Mouse (Mus musculus) liver, embryonic 11.5 days (tissue): ENCODE measurements around the gene Klkb1. TPM values are rescaled to one million over a fixed set of nuclear protein-coding genes. Genes with fewer than 3 reads are reported as not detected.
A peak's percentile ranks its signal among the peaks of the same experiment; 100 is the strongest.
"Not testable (repeated sequence)": the region's sequence is repeated elsewhere in the genome, so short reads cannot be mapped to it uniquely, and the experiment has no call there.

Experiments
- ATAC-seq: fragments of 200-750 bp; cut with Nextera tagmentation; replicated peaks from 2 replicates; pipeline ENCODE4 v1.8.0; 2017; ENCODE audit warnings: moderate number of reproducible peaks, mild to moderate bottlenecking, moderate TSS enrichment, moderate library complexity; ENCODE audit not compliant: low FRiP score
- DNase-seq: peaks from one replicate; pipeline ENCODE4 v3.0.0-alpha.2; 2017; ENCODE audit warnings: low spot score
- H3K27ac ChIP-seq: fragments of 300-500 bp; sonication (generic); 2 replicates; pipeline ENCODE4 v1.5.1; 2014; ENCODE audit warnings: mild to moderate bottlenecking, low read depth, low read length, control low read depth
- H3K27me3 ChIP-seq: fragments of 300-500 bp; sonication (generic); replicated peaks from 2 replicates; pipeline ENCODE4 v1.6.1; 2014; ENCODE audit warnings: low read length, mixed read lengths; ENCODE audit not compliant: control insufficient read depth, insufficient read depth
- H3K36me3 ChIP-seq: fragments of 300-500 bp; sonication (generic); 2 replicates; pipeline ENCODE4 v1.6.1; 2014; ENCODE audit warnings: mild to moderate bottlenecking, low read length, moderate library complexity, mixed read lengths; ENCODE audit not compliant: control insufficient read depth, insufficient read depth
- H3K4me1 ChIP-seq: fragments of 300-500 bp; sonication (generic); replicated peaks from 2 replicates; pipeline ENCODE4 v1.6.1; 2014; ENCODE audit warnings: low read length, mixed read lengths; ENCODE audit not compliant: control insufficient read depth, insufficient read depth
- H3K4me2 ChIP-seq: fragments of 300-500 bp; sonication (generic); 2 replicates; pipeline ENCODE4 v1.6.1; 2014; ENCODE audit warnings: mild to moderate bottlenecking, control low read depth, moderate library complexity
- H3K4me3 ChIP-seq: fragments of 300-500 bp; sonication (generic); 2 replicates; pipeline ENCODE4 v1.5.1; 2014; ENCODE audit warnings: low read depth, low read length, control low read depth
- H3K9ac ChIP-seq: fragments of 300-500 bp; sonication (generic); 2 replicates; pipeline ENCODE4 v1.6.1; 2014; ENCODE audit warnings: low read depth, low read length, control low read depth
- H3K9me3 ChIP-seq: fragments of 300-500 bp; sonication (generic); 2 replicates; pipeline ENCODE4 v1.6.1; 2016; ENCODE audit warnings: low read length, inconsistent platforms, mixed read lengths; ENCODE audit not compliant: control insufficient read depth
- WGBS: fragments of 180-500 bp; shearing (Covaris S2); extraction: QIAGEN DNeasy Blood & Tissue Kit; methylation state at CpG from one replicate; pipeline ENCODE4 v1.1.7; 2014; 5-methylcytosine and 5-hydroxymethylcytosine counted together
- polyA plus RNA-seq: library from polyadenylated mRNA; unstranded; fragments of >200 nt; fragmentation: Nextera tagmentation; extraction: Ambion mirVana; gene quantifications from 2 replicates; pipeline ENCODE4 v1.2.1, GENCODE M21; 2014

Klkb1 gene
- 0.35 and 0.41 TPM in 2 replicates for polyA plus RNA-seq

GRCm38 (mm10) chr8:45294687-45295086, at the start of gene Klkb1:
Gene Klkb1 (minus strand): TSS chr8:45294859.
- Histone ChIP-seq H3K27ac (no peak within 1 kb of the TSS), H3K4me3 (no peak within 1 kb of the TSS), H3K4me2 (no peak within 1 kb of the TSS), H3K4me1 (no peaks in the 10 kb centered on the region), H3K9ac (no peak within 1 kb of the TSS), H3K9me3 (no peaks in the 10 kb centered on the region), H3K36me3 (no peaks in the 10 kb centered on the region), H3K27me3 (no peaks in the 10 kb centered on the region)
- no peak for DNase-seq
- ATAC-seq = no peak
- WGBS = 78% methylated on average over 7 of the region's 7 CpGs

DNA sequence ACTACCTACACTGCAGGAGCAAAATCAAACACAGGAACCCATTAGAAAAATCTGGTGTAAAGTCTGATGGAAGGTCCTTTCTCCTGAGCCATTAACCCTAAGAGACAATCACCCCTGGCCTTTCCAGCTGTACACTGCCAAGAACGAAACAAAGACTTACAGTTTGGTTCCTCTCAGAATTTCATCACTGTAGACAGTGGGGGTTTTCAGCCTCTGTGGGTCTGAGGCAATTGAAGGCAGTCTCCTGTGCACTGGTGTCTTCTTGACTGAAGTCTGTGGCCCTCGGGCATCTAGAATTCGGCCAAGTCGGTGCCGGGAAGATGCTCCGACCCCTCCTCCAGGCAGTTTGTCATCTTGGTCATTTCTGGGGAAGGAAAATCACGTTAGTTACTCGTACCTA, 49.6 kb upstream of the Klkb1 start:
- Histone ChIP-seq H3K36me3 (no peaks in the 10 kb centered on the region), H3K9me3 (no peaks in the 10 kb centered on the region), H3K4me3 (no peak overlapping the region), H3K4me2 (no peak overlapping the region), H3K27ac (no peak overlapping the region), H3K27me3 (no peaks in the 10 kb centered on the region), H3K9ac (no peak overlapping the region), H3K4me1 (no peaks in the 10 kb centered on the region)
- 87% methylated on average over 8 of the region's 8 CpGs for whole genome bisulfite sequencing
- DNase-seq (no peak), ATAC-seq (no peak)

DNA sequence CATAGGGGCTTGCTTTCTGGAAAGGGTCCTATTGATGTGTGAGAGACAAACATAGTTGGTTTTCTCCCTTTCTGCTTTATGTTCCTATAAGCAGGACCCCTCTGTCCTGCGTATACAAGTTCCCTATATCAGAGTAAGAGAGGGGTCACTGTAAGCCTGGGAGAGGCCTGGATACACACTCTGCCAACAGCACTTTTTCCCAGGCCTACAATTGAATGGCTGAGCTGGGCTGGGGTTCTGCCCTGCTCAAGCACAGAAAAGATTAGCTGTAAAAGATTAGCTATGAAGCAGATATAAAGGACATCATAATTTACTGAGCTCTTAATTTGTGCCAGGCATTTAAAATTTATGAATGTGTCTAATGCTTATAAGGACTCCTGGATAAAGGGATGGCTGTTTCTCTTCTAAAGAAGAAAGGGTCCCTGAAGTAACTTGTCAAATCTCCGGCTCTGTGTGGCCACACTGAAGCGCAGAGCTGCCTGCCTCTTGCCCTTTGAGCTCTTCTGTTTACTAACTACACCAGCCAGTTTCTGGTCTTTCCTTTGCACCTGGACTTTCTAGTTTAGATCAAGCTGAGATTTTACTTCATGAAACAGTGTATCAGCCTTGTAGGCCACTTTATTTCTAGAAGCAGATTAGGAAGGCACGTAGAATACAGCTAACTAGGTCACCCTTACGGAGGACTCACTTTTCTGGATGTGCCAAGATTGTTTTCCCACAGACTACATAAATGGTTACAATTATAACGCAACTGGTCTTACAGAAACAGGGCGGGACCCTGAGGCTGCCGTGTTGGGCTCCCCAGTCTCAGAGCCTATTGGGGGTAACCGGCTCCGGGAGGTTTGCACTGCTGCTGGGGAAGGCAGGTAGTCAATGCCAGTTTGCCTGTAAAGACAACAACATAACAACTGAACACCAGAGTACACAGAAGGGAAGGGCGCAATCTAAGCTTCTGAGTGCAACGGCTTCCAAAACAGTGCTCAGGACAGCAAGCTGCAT, 47.3 kb upstream of the Klkb1 start:
- Histone ChIP-seq H3K9me3 (no peaks in the 10 kb centered on the region), H3K9ac (no peak overlapping the region), H3K4me3 (no peak overlapping the region), H3K27ac (peak overlapping the region; percentile 53; the same call in 1 of the 2 replicates), H3K36me3 (no peaks in the 10 kb centered on the region), H3K4me1 (no peaks in the 10 kb centered on the region), H3K27me3 (no peaks in the 10 kb centered on the region), H3K4me2 (no peak overlapping the region)
- WGBS = 78% methylated on average over 12 of the region's 12 CpGs
- ATAC-seq (0 out of 2 replicates have a peak, but pooled peaks have one; percentile 41), DNase-seq (no peak)

DNA sequence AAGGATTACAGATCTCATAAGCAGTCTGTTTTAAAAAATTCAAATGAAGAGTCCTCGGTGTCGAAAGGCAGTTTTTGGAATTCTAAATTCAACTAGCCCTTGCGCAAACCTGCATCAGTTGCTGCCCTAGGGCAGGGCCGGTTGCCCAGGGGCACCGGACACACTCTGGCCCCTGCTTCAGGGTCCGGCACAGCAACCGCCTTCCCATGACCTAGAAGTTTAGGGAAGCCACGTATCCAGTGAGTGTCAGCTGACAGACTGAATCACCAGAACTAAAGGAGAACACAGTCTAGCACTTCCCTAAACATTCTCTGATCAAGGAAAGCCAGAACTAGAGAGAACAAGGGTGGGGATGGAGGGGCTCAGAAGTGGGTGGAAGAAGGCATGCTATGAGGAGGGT, 38.8 kb upstream of the Klkb1 start:
- Histone ChIP-seq H3K9me3 (no peaks in the 10 kb centered on the region), H3K9ac (peak overlapping the region; percentile 48), H3K27ac (no peak overlapping the region), H3K27me3 (no peaks in the 10 kb centered on the region), H3K36me3 (no peaks in the 10 kb centered on the region), H3K4me2 (peak overlapping the region; percentile 85), H3K4me1 (peaks cover 2% of the 10 kb centered on the region; the same call in 1 of the 2 replicates), H3K4me3 (peak overlapping the region; percentile 63)
- DNase-seq (no peak), ATAC-seq (peak; percentile 47; the same call in 1 of the 2 replicates)
- WGBS = 7% methylated on average over 8 of the region's 8 CpGs

DNA sequence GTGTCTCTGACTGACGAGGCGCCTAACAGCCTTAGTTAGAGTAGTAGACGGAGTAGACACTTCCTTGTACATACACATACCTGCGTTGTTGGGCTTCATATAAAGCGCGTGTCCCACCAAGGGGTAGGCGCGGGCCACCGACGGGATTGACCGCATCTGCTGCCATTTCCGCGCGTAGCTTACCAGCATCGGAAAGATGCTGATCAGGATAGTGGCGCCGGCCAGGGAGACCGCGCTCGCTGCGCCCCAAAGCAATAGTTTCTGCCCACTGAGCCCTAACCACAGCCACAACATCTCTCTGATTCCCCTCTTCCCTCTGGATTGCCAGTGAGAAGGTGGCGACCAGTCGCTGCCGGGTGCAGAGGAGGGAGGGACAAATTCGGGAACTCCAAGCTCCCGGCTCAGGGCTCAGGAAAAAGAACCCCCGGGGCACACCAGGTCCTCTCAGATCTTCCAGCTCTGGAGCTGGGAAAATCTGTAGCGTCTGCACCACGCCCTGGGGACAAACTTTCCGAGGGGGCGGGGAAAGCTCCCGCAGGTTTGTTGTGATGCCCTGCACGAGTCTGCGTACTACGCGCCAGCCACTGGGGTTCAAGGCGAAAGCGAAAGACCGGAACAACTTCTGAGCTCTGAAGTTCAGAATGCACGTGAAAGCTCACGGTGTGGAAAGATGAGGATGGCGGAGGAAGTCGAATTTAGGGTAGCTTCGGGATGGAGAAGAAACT, 38.2 kb upstream of the Klkb1 start, which contains the start of gene Cyp4v3:
Gene Cyp4v3, minus strand, starts transcription at position 532 of the 725 bp plus-strand sequence.
- DNase-seq (peak; percentile 57), ATAC-seq (peak; percentile 68)
- Histone ChIP-seq H3K4me3 (peak within 1 kb of the TSS; percentile 63), H3K27ac (no peak within 1 kb of the TSS), H3K4me2 (peak within 1 kb of the TSS; percentile 85), H3K9me3 (no peaks in the 10 kb centered on the region), H3K9ac (peak within 1 kb of the TSS; percentile 48), H3K36me3 (no peaks in the 10 kb centered on the region), H3K4me1 (peaks cover 2% of the 10 kb centered on the region; the same call in 1 of the 2 replicates), H3K27me3 (no peaks in the 10 kb centered on the region)
- WGBS = 1% methylated on average over 44 of the region's 44 CpGs

DNA sequence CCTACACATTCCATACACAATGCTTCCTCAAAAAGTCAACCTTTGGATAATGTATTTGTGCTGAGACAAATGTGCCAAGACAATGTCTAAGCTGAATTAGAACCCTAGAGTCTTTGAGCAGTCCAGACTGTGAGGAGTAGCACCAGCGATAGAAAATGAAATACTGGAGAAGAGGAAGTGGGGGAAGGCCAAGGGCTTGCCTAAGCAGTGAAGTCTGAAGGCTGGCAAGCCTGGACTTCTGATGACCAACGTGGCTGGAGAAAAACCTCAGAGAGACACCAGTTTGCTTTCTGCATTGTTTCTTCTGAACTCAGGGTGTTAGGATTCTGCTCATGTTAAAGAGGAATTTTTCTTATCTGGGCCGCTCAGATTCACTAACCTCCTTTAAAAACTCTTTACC, 36.2 kb upstream of the Klkb1 start:
- no peak for DNase-seq
- H3K4me3 ChIP-seq = no peak overlapping the region
- H3K27me3 ChIP-seq = no peaks in the 10 kb centered on the region
- H3K36me3 ChIP-seq = no peaks in the 10 kb centered on the region
- H3K27ac ChIP-seq = no peak overlapping the region
- H3K9me3 ChIP-seq = no peaks in the 10 kb centered on the region
- 52% methylated on average over 3 of the region's 3 CpGs for WGBS
- H3K4me1 ChIP-seq = peaks cover 2% of the 10 kb centered on the region; the same call in 1 of the 2 replicates
- H3K9ac ChIP-seq = no peak overlapping the region
- no peak for ATAC-seq
- no peak overlapping the region for H3K4me2 ChIP-seq

DNA sequence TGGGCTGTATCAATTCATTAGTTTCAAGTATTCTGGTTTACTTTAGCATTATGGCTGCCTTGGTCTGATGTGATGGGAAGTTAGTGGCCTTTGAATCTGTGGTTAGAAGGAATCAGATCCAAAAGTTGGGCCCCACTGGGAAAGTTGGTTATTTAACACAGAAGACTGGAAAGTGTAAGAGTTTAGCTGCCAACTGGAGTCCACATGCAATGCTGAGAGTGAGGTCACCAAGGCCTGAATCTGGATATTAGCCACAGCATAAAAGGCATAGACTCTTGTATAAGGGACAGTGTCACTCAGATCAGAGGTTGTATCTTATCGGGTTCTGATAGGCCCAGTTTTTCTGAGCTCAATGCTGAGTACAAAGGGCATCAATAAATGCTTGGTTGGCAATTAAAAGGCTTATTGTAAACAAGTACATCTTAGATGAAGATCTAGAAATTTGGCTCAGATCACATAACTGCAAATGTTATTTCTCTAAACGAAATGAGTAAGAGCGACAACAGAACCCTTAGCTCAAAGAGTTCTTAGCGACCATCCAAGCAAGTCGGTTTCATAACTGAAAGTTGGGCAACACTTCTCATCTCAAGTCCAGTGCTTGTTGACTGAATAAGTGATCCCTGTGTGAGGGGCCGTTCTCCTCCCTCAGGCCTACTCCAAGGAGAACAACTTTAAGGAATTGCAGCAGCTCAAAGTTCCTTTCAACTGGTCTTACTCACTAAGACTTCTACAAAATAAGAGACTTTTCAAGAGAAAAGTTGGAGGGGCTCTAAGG, 34.7 kb upstream of the Klkb1 start:
- no peaks in the 10 kb centered on the region for H3K9me3 ChIP-seq
- WGBS = 87% methylated on average over 6 of the region's 6 CpGs

DNA sequence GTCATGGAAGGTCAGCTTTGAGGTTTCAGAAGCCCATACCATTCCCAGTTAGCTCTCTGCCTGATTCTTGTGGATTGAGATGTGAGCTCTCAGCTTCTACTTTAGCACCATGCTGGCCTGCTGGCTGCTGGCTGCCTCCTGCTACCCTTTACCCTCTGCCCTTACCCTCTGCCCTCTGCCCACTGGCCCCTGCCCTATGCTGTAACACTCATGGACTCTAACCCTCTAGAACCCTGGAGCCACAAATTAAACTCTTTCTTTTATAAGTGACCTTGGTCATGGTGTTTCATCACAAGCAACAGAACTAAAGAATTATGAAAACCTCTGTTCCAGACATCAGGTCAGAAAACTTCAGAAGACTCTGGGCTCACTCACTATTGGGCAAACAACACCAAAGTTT, 32.4 kb upstream of the Klkb1 start:
- DNase-seq, H3K4me2 ChIP-seq, H3K27me3 ChIP-seq, H3K4me1 ChIP-seq, H3K9me3 ChIP-seq, ATAC-seq, H3K36me3 ChIP-seq, H3K27ac ChIP-seq, H3K4me3 ChIP-seq, H3K9ac ChIP-seq: not testable (repeated sequence)

More for the DNA sequence above, 34.7 kb upstream of the Klkb1 start:
- no peaks in the 10 kb centered on the region for H3K27me3 ChIP-seq
- peaks cover 2% of the 10 kb centered on the region; the same call in 1 of the 2 replicates for H3K4me1 ChIP-seq
- DNase-seq (no peak), ATAC-seq (no peak)
- H3K4me2 ChIP-seq = no peak overlapping the region
- no peak overlapping the region for H3K27ac ChIP-seq
- no peaks in the 10 kb centered on the region for H3K36me3 ChIP-seq
- H3K4me3 ChIP-seq = no peak overlapping the region
- no peak overlapping the region for H3K9ac ChIP-seq
